Mouse (Mus musculus) splenic B cell, adult 2 months (primary cell): ENCODE measurements around the gene C5ar2.

Source experiments
- DNase-seq: peaks from one replicate; pipeline ENCODE4 v3.0.0-alpha.2; 2011; ENCODE audit warnings: low read depth, low spot score
- H3K27me3 ChIP-seq: 2 replicates; pipeline ENCODE4 v1.6.1; 2012; ENCODE audit warnings: mild to moderate bottlenecking, low read length, moderate library complexity, mixed read lengths; ENCODE audit not compliant: control insufficient read depth, poor library complexity, insufficient read depth, severe bottlenecking
- H3K36me3 ChIP-seq: 2 replicates; pipeline ENCODE4 v1.6.1; 2012; ENCODE audit warnings: mild to moderate bottlenecking, low read length, moderate library complexity, mixed read lengths; ENCODE audit not compliant: control insufficient read depth, poor library complexity, insufficient read depth, severe bottlenecking

C5ar2 gene

GRCm38 (mm10) chr7:16240281-16240977 lies 3.5 kb downstream of the C5ar2 start:
- DNase-seq: peak; percentile 22
- H3K27me3 ChIP-seq: no peaks in the 10 kb centered on the region
- H3K36me3 ChIP-seq: no peaks in the 10 kb centered on the region

GRCm38 (mm10) chr7:16239554-16239997 lies 4.4 kb downstream of the C5ar2 start:
- H3K27me3 ChIP-seq: no peaks in the 10 kb centered on the region
- no peaks in the 10 kb centered on the region for H3K36me3 ChIP-seq
- peak; percentile 90 for DNase-seq

GRCm38 (mm10) chr7:16229869-16230268 lies 14.1 kb downstream of the C5ar2 start:
- Histone ChIP-seq H3K36me3 (no peaks in the 10 kb centered on the region), H3K27me3 (no peaks in the 10 kb centered on the region)
- DNase-seq: no peak

- H3K27me3 ChIP-seq: no peaks in the 10 kb centered on the region
- peak; percentile 99 for DNase-seq
- peaks cover 6% of the 10 kb centered on the region for H3K36me3 ChIP-seq
These were observed 22.2 kb downstream of the C5ar2 start, which contains the start of gene Dhx34 for GRCm38 (mm10) chr7:16221582-16222272. Dhx34 (minus strand) TSS chr7:16222037.

GRCm38 (mm10) chr7:16213986-16214385 lies 30.0 kb downstream of the C5ar2 start:
- Histone ChIP-seq H3K36me3 (peaks cover 12% of the 10 kb centered on the region), H3K27me3 (no peaks in the 10 kb centered on the region)
- DNase-seq: no peak

- DNase-seq: no peak
- Histone ChIP-seq H3K27me3 (no peaks in the 10 kb centered on the region), H3K36me3 (peaks cover 10% of the 10 kb centered on the region)
These were observed 30.8 kb downstream of the C5ar2 start for GRCm38 (mm10) chr7:16213196-16213595.

- DNase-seq: peak; percentile 57
- Histone ChIP-seq H3K27me3 (no peaks in the 10 kb centered on the region), H3K36me3 (peaks cover 6% of the 10 kb centered on the region)
These were observed 33.0 kb downstream of the C5ar2 start for GRCm38 (mm10) chr7:16210862-16211365.

GRCm38 (mm10) chr7:16208781-16209665 lies 34.9 kb downstream of the C5ar2 start:
- DNase-seq: no peak
- H3K27me3 ChIP-seq: no peaks in the 10 kb centered on the region
- peaks cover 8% of the 10 kb centered on the region for H3K36me3 ChIP-seq

GRCm38 (mm10) chr7:16207496-16207895 lies 36.5 kb downstream of the C5ar2 start:
- peak; percentile 23 for DNase-seq
- no peaks in the 10 kb centered on the region for H3K27me3 ChIP-seq
- peaks cover 8% of the 10 kb centered on the region for H3K36me3 ChIP-seq

GRCm38 (mm10) chr7:16207076-16207475 lies 36.9 kb downstream of the C5ar2 start:
- no peaks in the 10 kb centered on the region for H3K27me3 ChIP-seq
- no peak for DNase-seq
- peaks cover 7% of the 10 kb centered on the region for H3K36me3 ChIP-seq

GRCm38 (mm10) chr7:16204791-16205190 lies 39.2 kb downstream of the C5ar2 start:
- H3K36me3 ChIP-seq: peaks cover 2% of the 10 kb centered on the region
- no peak for DNase-seq
- no peaks in the 10 kb centered on the region for H3K27me3 ChIP-seq

- H3K36me3 ChIP-seq: peaks cover 2% of the 10 kb centered on the region
- H3K27me3 ChIP-seq: no peaks in the 10 kb centered on the region
- DNase-seq: no peak
These were observed 40.5 kb downstream of the C5ar2 start for GRCm38 (mm10) chr7:16203505-16203903.

GRCm38 (mm10) chr7:16202756-16203504 lies 41.0 kb downstream of the C5ar2 start:
- DNase-seq: no peak
- H3K27me3 ChIP-seq: no peaks in the 10 kb centered on the region
- peaks cover 2% of the 10 kb centered on the region for H3K36me3 ChIP-seq

- Histone ChIP-seq H3K36me3 (peaks cover 2% of the 10 kb centered on the region), H3K27me3 (no peaks in the 10 kb centered on the region)
- DNase-seq: no peak
These were observed 42.8 kb downstream of the C5ar2 start for GRCm38 (mm10) chr7:16201136-16201535.
